22 mouse cellular contexts compared by ENCODE assay signal in genomic region chrX:133754026-133754425, GRCm38 (mm10).
DNase-seq lines count a peak whose midpoint lies in the region; ATAC-seq lines count a peak whose summit lies in the region.
"Had no signal": no experiment of that assay in that cellular context is flagged by ENCODE, and none has a peak within 500 bp of the region (broad histone marks: within the 10 kb centered on the region; RNA-seq: fewer than 3 reads in every experiment).

No protein-coding gene starts in this region.

- H3K27ac ChIP-seq in heart, embryonic 10.5 days = no peak overlapping the region
- H3K27ac ChIP-seq: forebrain, embryonic 12.5 days; kidney, embryonic 15.5 days; midbrain, embryonic 13.5 days; neural tube, embryonic 13.5 days had no signal

- no peaks in the 10 kb centered on the region for H3K4me1 ChIP-seq in heart, embryonic 10.5 days
- H3K4me1 ChIP-seq: forebrain, embryonic 12.5 days; kidney, embryonic 15.5 days; midbrain, embryonic 13.5 days; neural tube, embryonic 13.5 days had no signal

- H3K27me3 ChIP-seq in heart, embryonic 10.5 days (ENCODE audit: insufficient read depth, poor library complexity, severe bottlenecking) = no peaks in the 10 kb centered on the region; the same call in 1 of the 2 replicates
- H3K27me3 ChIP-seq: forebrain, embryonic 12.5 days; midbrain, embryonic 13.5 days; neural tube, embryonic 13.5 days had no signal

- H3K36me3 ChIP-seq in heart, embryonic 10.5 days = no peaks in the 10 kb centered on the region
- H3K36me3 ChIP-seq: forebrain, embryonic 12.5 days; kidney, embryonic 15.5 days; midbrain, embryonic 13.5 days; neural tube, embryonic 13.5 days had no signal

- H3K4me3 ChIP-seq in heart, embryonic 10.5 days = no peak overlapping the region
- H3K4me3 ChIP-seq: forebrain, embryonic 12.5 days; kidney, embryonic 15.5 days; midbrain, embryonic 13.5 days; neural tube, embryonic 13.5 days had no signal

- no peaks in the 10 kb centered on the region for H3K9me3 ChIP-seq in heart, embryonic 10.5 days
- H3K9me3 ChIP-seq: forebrain, embryonic 12.5 days; kidney, embryonic 15.5 days; midbrain, embryonic 13.5 days; neural tube, embryonic 13.5 days had no signal

- 77% methylated on average over 1 of the region's 1 CpGs for WGBS in heart, embryonic 10.5 days

- ATAC-seq in monocyte, adult 5-6 weeks (replicated peaks; ENCODE audit: insufficient number of reproducible peaks, low FRiP score, low TSS enrichment, poor library complexity, severe bottlenecking) = no peak
- ATAC-seq: CD4-positive, CD25-positive, alpha-beta regulatory T cell, adult 4 months; hindbrain, embryonic 16.5 days; intestine, embryonic 16.5 days; liver, postnatal 0 days; midbrain, embryonic 13.5 days had no signal

- DNase-seq in adrenal gland, adult 2 months = peak; percentile 12
- DNase-seq in adrenal gland, postnatal 4 days (ENCODE audit: low spot score in 2 of 2) = no peak
- DNase-seq in heart, adult 11 months = peak; percentile 90
- DNase-seq in heart, embryonic 10.5 days (ENCODE audit: low spot score) = no peak
- peak; percentile 70 for DNase-seq in 3T3-L1 (ENCODE audit: low read depth, low spot score)
- peak; percentile 49 to 57 for DNase-seq in heart, postnatal 10 days
- DNase-seq in thymus, postnatal 36 days = no peak
- DNase-seq: cerebellum, adult 11-12 months; cerebellum, postnatal 36 days; layer of hippocampus, postnatal 36 days; liver, postnatal 0 days; lung, postnatal 10 days; spleen, adult 18-20 months; thymus, postnatal 25 days had no signal

- intact Hi-C loops in heart, postnatal 10 days (cut with DNase I) = loop anchor here (10.0 kb wide), 1 partner anchor 141 kb away; the partner anchor contains the start of gene Tspan6

Comparison
In these comparisons a context has a peak if more than half of its experiments do, and no peak if none do; other contexts are left out.
1. DNase-seq: peak in adrenal gland, adult 2 months (single experiment), heart, adult 11 months (single experiment), 3T3-L1 (single experiment) and heart, postnatal 10 days (2 of 2); none in adrenal gland, postnatal 4 days (0 of 2), heart, embryonic 10.5 days (single experiment) and thymus, postnatal 36 days (0 of 2).